In the genomic region with DNA sequence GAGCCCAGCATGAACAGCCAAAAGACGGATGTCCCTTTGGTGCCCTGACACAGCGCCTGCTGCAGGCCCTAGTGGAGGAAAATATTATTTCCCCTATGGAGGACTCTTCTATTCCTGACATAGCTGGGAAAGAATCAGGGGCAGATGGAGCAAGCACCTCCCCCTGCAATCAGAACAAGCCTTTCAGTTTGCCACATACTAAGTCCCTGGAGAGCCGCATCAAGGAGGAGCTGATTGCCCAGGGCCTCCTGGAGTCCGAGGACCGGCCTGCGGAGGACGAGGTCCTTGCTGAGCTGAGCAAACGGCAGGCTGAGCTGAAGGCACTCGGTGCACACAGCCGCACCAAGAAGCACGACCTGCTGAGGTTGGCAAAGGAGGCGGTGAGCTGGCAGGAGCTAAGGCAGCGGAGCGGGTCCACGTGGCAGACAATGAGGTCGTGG, we compare ENCODE assay signal across 13 mouse cellular contexts. TPM values are rescaled to one million over a fixed set of nuclear protein-coding genes. Genes with fewer than 3 reads are reported as not detected.
A peak's percentile ranks its signal among the peaks of the same experiment; 100 is the strongest.
DNase-seq lines count a peak whose midpoint lies in the region; ATAC-seq and TF ChIP-seq lines count a peak whose summit lies in the region.
"Had no signal": no experiment of that assay in that cellular context is flagged by ENCODE, and none has a peak within 500 bp of the region (broad histone marks: within the 10 kb centered on the region; RNA-seq: fewer than 3 reads in every experiment).

No protein-coding gene starts in this region.

- no peaks in the 10 kb centered on the region for H3K79me2 ChIP-seq in heart, adult 2 months (replicated peaks; ENCODE audit: control insufficient read depth, insufficient read depth, low read length)

- intact Hi-C loops in heart, adult 2 months (cut with DNase I) = no loop called here

- 31% methylated on average over 16 of the region's 16 CpGs for WGBS in heart, embryonic 12.5 days
- 29% methylated on average over 16 of the region's 16 CpGs for WGBS in heart, adult 2 months
- 51% methylated on average over 16 of the region's 16 CpGs for WGBS in forebrain, embryonic 14.5 days
- 39% methylated on average over 16 of the region's 16 CpGs for WGBS in midbrain, embryonic 11.5 days

- TF ChIP-seq CTCF in heart, adult 2 months (IDR thresholded peaks at IDR 0.05) = no peak

- no peaks in the 10 kb centered on the region for H3K9me3 ChIP-seq in heart, embryonic 12.5 days (replicated peaks)
- no peaks in the 10 kb centered on the region for H3K9me3 ChIP-seq in forebrain, embryonic 14.5 days (replicated peaks; ENCODE audit: control insufficient read depth, low read length)
- no peaks in the 10 kb centered on the region for H3K9me3 ChIP-seq in midbrain, embryonic 11.5 days (ENCODE audit: control insufficient read depth, low read length)
- H3K9me3 ChIP-seq: neural tube, embryonic 12.5 days; stomach, embryonic 15.5 days had no signal

- no peaks in the 10 kb centered on the region for H3K36me3 ChIP-seq in heart, embryonic 12.5 days
- no peaks in the 10 kb centered on the region for H3K36me3 ChIP-seq in heart, adult 2 months (ENCODE audit: control insufficient read depth, insufficient read depth, low read length)
- H3K36me3 ChIP-seq in forebrain, embryonic 14.5 days (ENCODE audit: control insufficient read depth, insufficient read depth, low read length) = no peaks in the 10 kb centered on the region
- H3K36me3 ChIP-seq in midbrain, embryonic 11.5 days (ENCODE audit: control insufficient read depth, insufficient read depth, low read length) = no peaks in the 10 kb centered on the region
- H3K36me3 ChIP-seq: neural tube, embryonic 12.5 days; stomach, embryonic 15.5 days had no signal

- ATAC-seq in heart, embryonic 12.5 days (ENCODE audit: insufficient number of reproducible peaks, low FRiP score) = no peak
- ATAC-seq in forebrain, embryonic 14.5 days = no peak
- 0 out of 2 replicates have a peak, but pooled peaks have one; percentile 30 for ATAC-seq in midbrain, embryonic 11.5 days (ENCODE audit: low FRiP score)
- no peak for ATAC-seq in megakaryocyte progenitor cell, adult 5-6 weeks (replicated peaks; ENCODE audit: poor library complexity)

- no peak overlapping the region for H3K9ac ChIP-seq in heart, embryonic 12.5 days
- H3K9ac ChIP-seq in heart, adult 2 months (ENCODE audit: low read depth, low read length) = no peak overlapping the region
- peak overlapping the region; percentile 41; the same call in 1 of the 2 replicates for H3K9ac ChIP-seq in forebrain, embryonic 14.5 days (ENCODE audit: low read length)
- H3K9ac ChIP-seq in midbrain, embryonic 11.5 days (ENCODE audit: low read length) = no peak overlapping the region
- H3K9ac ChIP-seq: liver, embryonic 14.5 days; neural tube, embryonic 12.5 days; stomach, embryonic 15.5 days had no signal

- H3K27ac ChIP-seq in heart, embryonic 12.5 days (ENCODE audit: poor library complexity, severe bottlenecking) = no peak overlapping the region
- H3K27ac ChIP-seq in heart, adult 2 months = no peak overlapping the region
- no peak overlapping the region for H3K27ac ChIP-seq in forebrain, embryonic 14.5 days (ENCODE audit: low read depth, low read length)
- H3K27ac ChIP-seq in midbrain, embryonic 11.5 days (ENCODE audit: low read depth, low read length) = no peak overlapping the region
- H3K27ac ChIP-seq: liver, embryonic 14.5 days; neural tube, embryonic 12.5 days; stomach, embryonic 15.5 days had no signal

- H3K27me3 ChIP-seq in heart, embryonic 12.5 days (replicated peaks) = no peaks in the 10 kb centered on the region
- H3K27me3 ChIP-seq in heart, adult 2 months (ENCODE audit: control insufficient read depth, insufficient read depth, low read length) = no peaks in the 10 kb centered on the region
- no peaks in the 10 kb centered on the region for H3K27me3 ChIP-seq in forebrain, embryonic 14.5 days (replicated peaks; ENCODE audit: control insufficient read depth, insufficient read depth, low read length)
- H3K27me3 ChIP-seq in midbrain, embryonic 11.5 days (ENCODE audit: control insufficient read depth, insufficient read depth, low read length) = no peaks in the 10 kb centered on the region
- H3K27me3 ChIP-seq: neural tube, embryonic 12.5 days; stomach, embryonic 15.5 days had no signal

- TF ChIP-seq POLR2A in heart, adult 2 months (IDR thresholded peaks at IDR 0.05; ENCODE audit: insufficient read depth, low read depth, low read length) = no peak

- no peaks in the 10 kb centered on the region for H3K4me1 ChIP-seq in heart, embryonic 12.5 days (replicated peaks)
- no peaks in the 10 kb centered on the region for H3K4me1 ChIP-seq in heart, adult 2 months (ENCODE audit: control insufficient read depth, insufficient read depth, low read length)
- H3K4me1 ChIP-seq in forebrain, embryonic 14.5 days (ENCODE audit: control insufficient read depth, insufficient read depth, low read length) = 0 out of 2 replicates have a peak, but pooled peaks cover 3% of the 10 kb centered on the region
- H3K4me1 ChIP-seq in midbrain, embryonic 11.5 days (ENCODE audit: control insufficient read depth, insufficient read depth, low read length) = no peaks in the 10 kb centered on the region
- H3K4me1 ChIP-seq: stomach, embryonic 15.5 days had no signal

- H3K4me2 ChIP-seq in heart, embryonic 12.5 days = peak overlapping the region; percentile 48
- 0 out of 2 replicates have a peak overlapping the region, but pooled peaks have one; percentile 14 for H3K4me2 ChIP-seq in forebrain, embryonic 14.5 days (ENCODE audit: low read length)
- H3K4me2 ChIP-seq in midbrain, embryonic 11.5 days = no peak overlapping the region
- H3K4me2 ChIP-seq: neural tube, embryonic 12.5 days; stomach, embryonic 15.5 days had no signal

- H3K4me3 ChIP-seq in heart, embryonic 12.5 days = no peak overlapping the region
- H3K4me3 ChIP-seq in heart, adult 2 months = no peak overlapping the region
- no peak overlapping the region for H3K4me3 ChIP-seq in forebrain, embryonic 14.5 days (ENCODE audit: low read depth, low read length)
- H3K4me3 ChIP-seq in midbrain, embryonic 11.5 days (ENCODE audit: low read depth, low read length) = no peak overlapping the region
- H3K4me3 ChIP-seq: neural tube, embryonic 12.5 days; stomach, embryonic 15.5 days had no signal

- no peak for DNase-seq in heart, adult 2 months
- DNase-seq in ZHBTc4 (ENCODE audit: low read depth, low spot score) = peak; percentile 78
- peak; percentile 29 for DNase-seq in forebrain, embryonic 14.5 days (ENCODE audit: low spot score)
- DNase-seq in midbrain, embryonic 11.5 days (ENCODE audit: low spot score, missing footprints) = peak; percentile 87
- no peak for DNase-seq in liver
- DNase-seq in spleen, postnatal 14 days (ENCODE audit: low spot score in 2 of 2) = no peak

- TF ChIP-seq EP300 in heart, adult 2 months (IDR thresholded peaks at IDR 0.05; ENCODE audit: insufficient read depth, low read depth, low read length) = no peak

RNA-seq across cellular contexts. Expression of gene Srsf6, which starts 23.3 kb away (rescaled TPM):
- 152 and 161 TPM in 2 replicates for polyA plus RNA-seq in heart, embryonic 12.5 days (2016; fragmentation: Nextera tagmentation; extraction: Ambion mirVana)
- total RNA-seq in heart, adult 2 months (2021) = 10 to 100 TPM; 61.2 to 68.3 TPM
- polyA plus RNA-seq in heart, adult 2 months (2012; rRNA removed) = 48.0 and 75.1 TPM in 2 replicates
- polyA plus RNA-seq in forebrain, embryonic 14.5 days (2014; fragmentation: Nextera tagmentation; extraction: Ambion mirVana) = 149 and 173 TPM in 2 replicates
- polyA plus RNA-seq in midbrain, embryonic 11.5 days (2014; fragmentation: Nextera tagmentation; extraction: Ambion mirVana) = 282 and 289 TPM in 2 replicates
- total RNA-seq in megakaryocyte progenitor cell, adult 5-6 weeks (2015) = 239 and 254 TPM in 2 replicates
- total RNA-seq in megakaryocyte progenitor cell, adult 5-6 weeks (2017) = 221 and 260 TPM in 2 replicates

RNA-seq across cellular contexts. Expression of gene L3mbtl1, which starts 35.2 kb away (rescaled TPM):
- polyA plus RNA-seq in heart, embryonic 12.5 days (2016; fragmentation: Nextera tagmentation; extraction: Ambion mirVana) = 0.05 TPM in 1 of 2 replicates, not detected in the other
- under 1 TPM in 1 of 2 experiments, not detected in 1; 0.65 TPM for total RNA-seq in heart, adult 2 months (2021)
- 0.10 TPM in 1 of 2 replicates, not detected in the other for polyA plus RNA-seq in heart, adult 2 months (2012; rRNA removed)
- polyA plus RNA-seq in forebrain, embryonic 14.5 days (2014; fragmentation: Nextera tagmentation; extraction: Ambion mirVana) = 0.11 and 0.70 TPM in 2 replicates
- 0.21 TPM in 1 of 2 replicates, not detected in the other for polyA plus RNA-seq in midbrain, embryonic 11.5 days (2014; fragmentation: Nextera tagmentation; extraction: Ambion mirVana)
- total RNA-seq in megakaryocyte progenitor cell, adult 5-6 weeks (2015) = not detected in 2 replicates
- not detected in 2 replicates for total RNA-seq in megakaryocyte progenitor cell, adult 5-6 weeks (2017)
- total RNA-seq: CH12.LX; hematopoietic stem cell, adult 5-6 weeks had no signal

Comparison
In these comparisons a context has a peak if more than half of its experiments do, and no peak if none do; other contexts are left out.
1. DNase-seq: peak in ZHBTc4 (single experiment), forebrain, embryonic 14.5 days (single experiment) and midbrain, embryonic 11.5 days (single experiment); none in heart, adult 2 months (0 of 2), liver (single experiment) and spleen, postnatal 14 days (0 of 2).